Mouse (Mus musculus) CH12.LX (cell line): ENCODE results near the gene AB124611. TPM values are rescaled to one million over a fixed set of nuclear protein-coding genes. Genes with fewer than 3 reads are reported as not detected.
A peak's percentile ranks its signal among the peaks of the same experiment; 100 is the strongest.

Experiments
- DNase-seq: peaks from one replicate; pipeline ENCODE4 v3.0.0-alpha.2; 2013; ENCODE audit errors: extremely low read depth
- H3K27ac ChIP-seq: 2 replicates; pipeline ENCODE4 v1.5.1; 2012; ENCODE audit warnings: low read depth, mild to moderate bottlenecking, control low read depth, moderate library complexity; ENCODE audit not compliant: insufficient read depth
- H3K27me3 ChIP-seq: replicated peaks from 2 replicates; pipeline ENCODE3; 2012; ENCODE audit warnings: inconsistent platforms
- H3K36me3 ChIP-seq, 2 experiments: replicated peaks in 1 of 2; 2 replicates each; pipeline versions ENCODE3 to v1.6.1; 2012; ENCODE audit warnings: inconsistent platforms in 1 of 2, low read length in 1 of 2, mild to moderate bottlenecking in 1 of 2, mixed read lengths in 1 of 2, moderate library complexity in 1 of 2; ENCODE audit not compliant: control insufficient read depth in 1 of 2, insufficient read depth in 1 of 2
- H3K4me1 ChIP-seq, 2 experiments: 2 replicates each; pipeline ENCODE4 v1.6.1; 2012; ENCODE audit warnings: inconsistent platforms in 1 of 2, moderate library complexity in 1 of 2; ENCODE audit not compliant: insufficient read depth in 2 of 2, control insufficient read depth in 1 of 2
- H3K4me2 ChIP-seq: 2 replicates; pipeline ENCODE4 v1.6.1; 2012; ENCODE audit warnings: low read depth, mild to moderate bottlenecking, control low read depth; ENCODE audit not compliant: poor library complexity, insufficient read depth, severe bottlenecking
- H3K4me3 ChIP-seq, 3 experiments: fragments of 150-350 bp in 1 of 3; sonication (generic) in 1 of 3; replicated peaks in 1 of 3; 2 replicates each; pipeline versions ENCODE3 to v1.5.1; 2011 to 2012; ENCODE audit warnings: low read depth in 2 of 3, low read length in 2 of 3, mild to moderate bottlenecking in 2 of 3, moderate library complexity in 2 of 3, control low read depth in 1 of 3, improper control_type of control experiment in 1 of 3, inconsistent platforms in 1 of 3, mixed read lengths in 1 of 3; ENCODE audit not compliant: poor library complexity in 1 of 3
- H3K79me2 ChIP-seq: replicated peaks from 2 replicates; pipeline ENCODE4 v1.6.1; 2012; ENCODE audit warnings: mild to moderate bottlenecking, moderate library complexity; ENCODE audit not compliant: control insufficient read depth, poor library complexity, insufficient read depth, severe bottlenecking; ENCODE audit errors: extremely low read depth
- H3K9ac ChIP-seq: 2 replicates; pipeline ENCODE4 v1.6.1; 2012; ENCODE audit warnings: low read depth, mild to moderate bottlenecking, control low read depth, moderate library complexity; ENCODE audit not compliant: insufficient read depth
- H3K9me3 ChIP-seq: replicated peaks from 2 replicates; pipeline ENCODE3; 2012; ENCODE audit warnings: low read length, inconsistent platforms, mixed read lengths
- CHD2 ChIP-seq: IDR thresholded peaks from 2 replicates; pipeline ENCODE4 v1.6.1; 2011; ENCODE audit warnings: low read length, improper control_type of control experiment
- CTCF ChIP-seq, 2 experiments: IDR thresholded peaks in 1 of 2; conservative IDR thresholded peaks in 1 of 2; 2 replicates each; pipeline ENCODE4 v1.5.1; 2011 to 2012; ENCODE audit warnings: low read depth in 2 of 2, low read length in 2 of 2, improper control_type of control experiment in 1 of 2, inconsistent platforms in 1 of 2, mild to moderate bottlenecking in 1 of 2, moderate library complexity in 1 of 2
- ELF1 ChIP-seq: IDR thresholded peaks from 2 replicates; pipeline ENCODE4 v1.6.1; 2014; ENCODE audit warnings: low read depth, mild to moderate bottlenecking, inconsistent platforms, low read length, improper control_type of control experiment
- ETS1 ChIP-seq: conservative IDR thresholded peaks from 2 replicates; pipeline ENCODE4 v1.6.1; 2012; ENCODE audit warnings: low read depth, mild to moderate bottlenecking, inconsistent platforms, low read length, improper control_type of control experiment, moderate library complexity
- GABPA ChIP-seq: IDR thresholded peaks from 2 replicates; pipeline ENCODE4 v1.6.1; 2012; ENCODE audit warnings: low read depth, low read length, improper control_type of control experiment, inconsistent platforms; ENCODE audit not compliant: insufficient replicate concordance
- IRF4 ChIP-seq: IDR thresholded peaks from 2 replicates; pipeline ENCODE4 v1.6.1; 2014; ENCODE audit warnings: low read depth, mild to moderate bottlenecking, inconsistent platforms, low read length, improper control_type of control experiment
- JUN ChIP-seq: IDR thresholded peaks from 2 replicates; pipeline ENCODE4 v1.6.1; 2011; ENCODE audit warnings: low read depth, mild to moderate bottlenecking, low read length, improper control_type of control experiment, moderate library complexity; ENCODE audit not compliant: insufficient read depth
- MAX ChIP-seq: IDR thresholded peaks from 2 replicates; pipeline ENCODE4 v1.6.1; 2011; ENCODE audit warnings: low read length, improper control_type of control experiment
- MEF2A ChIP-seq: IDR thresholded peaks from 2 replicates; pipeline ENCODE4 v1.6.1; 2014; ENCODE audit warnings: low read depth, mild to moderate bottlenecking, inconsistent platforms, low read length, improper control_type of control experiment, borderline replicate concordance
- MYC ChIP-seq: IDR thresholded peaks from 2 replicates; pipeline ENCODE4 v1.6.1; 2011; ENCODE audit warnings: low read depth, mild to moderate bottlenecking, improper control_type of control experiment, low read length
- PAX5 ChIP-seq: IDR thresholded peaks from 2 replicates; pipeline ENCODE4 v1.6.1; 2012; ENCODE audit warnings: low read length, inconsistent platforms, mixed read lengths
- RCOR1 ChIP-seq: conservative IDR thresholded peaks from 2 replicates; pipeline ENCODE4 v1.6.1; 2012; ENCODE audit warnings: low read depth, mild to moderate bottlenecking, inconsistent platforms, low read length, improper control_type of control experiment
- UBTF ChIP-seq: IDR thresholded peaks from 2 replicates; pipeline ENCODE4 v1.6.1; 2012; ENCODE audit warnings: low read depth, mild to moderate bottlenecking, inconsistent platforms, low read length, improper control_type of control experiment, moderate library complexity
- USF1 ChIP-seq: IDR thresholded peaks from 2 replicates; pipeline ENCODE4 v1.6.1; 2014; ENCODE audit warnings: low read depth, mild to moderate bottlenecking, inconsistent platforms, low read length, improper control_type of control experiment
- ZC3H11A ChIP-seq: IDR thresholded peaks from 2 replicates; pipeline ENCODE4 v1.6.1; 2012; ENCODE audit warnings: low read depth, mild to moderate bottlenecking, inconsistent platforms, low read length, improper control_type of control experiment
- dilution Hi-C: fragments of 300-500 bp; cut with MboI; formaldehyde crosslinking; loops from 2 replicates; pipeline ENCODE4 v1.14.3; 2020; ENCODE audit warnings: low sequenced_read_pairs; ENCODE audit not compliant: extremely low pct_unique_long_range_greater_than_20kb, extremely low pct_ligation_motif_present
- in situ Hi-C: fragments of 300-500 bp; cut with MboI; formaldehyde crosslinking; loops from 3 replicates; pipeline ENCODE4 v1.14.3; 2019; ENCODE audit warnings: low sequenced_read_pairs, low pct_ligation_motif_present, low pct_unique_long_range_greater_than_20kb, mixed read lengths
- polyA plus RNA-seq: library from polyadenylated mRNA; unstranded; fragments of >175 nt; gene quantifications from 2 replicates; pipeline ENCODE4 v1.2.1, GENCODE M21; 2012; ENCODE audit warnings: low read depth; ENCODE audit not compliant: insufficient read length
- total RNA-seq, 2 experiments: library from RNA; depleted of rRNA; stranded (reverse); fragments of 300-350 nt in 1 of 2; fragments of >200 nt in 1 of 2; gene quantifications; 2 replicates each; pipeline ENCODE4 v1.2.3; 2012 to 2014

The AB124611 gene
- total and polyA plus RNA-seq, 3 experiments = 0.89 to 2.1 (median 1.5) TPM

GRCm38 (mm10) chr9:21527917-21528324, 1.9 kb downstream of the AB124611 start:
- no peaks in the 10 kb centered on the region for H3K9me3 ChIP-seq
- H3K79me2 ChIP-seq = no peaks in the 10 kb centered on the region
- H3K27me3 ChIP-seq = no peaks in the 10 kb centered on the region
- peaks cover 12 to 35% of the 10 kb centered on the region in 2 experiments for H3K4me1 ChIP-seq
- in situ Hi-C loops = no loop called here
- no peak overlapping the region for H3K27ac ChIP-seq
- TF ChIP-seq ETS1 (no peak), UBTF (no peak), RCOR1 (no peak), CTCF (conservative IDR thresholded peaks at IDR 0.05 in 1 of 2, IDR thresholded peaks at IDR 0.05 in 1 of 2; ENCODE audit: low read depth in 2 of 2, low read length in 2 of 2) (peak in 1 of 2 experiments; percentile 22; a peak in 1 of 4 replicates), MEF2A (no peak), MAX (no peak), JUN (no peak)
- no peaks in the 10 kb centered on the region for H3K36me3 ChIP-seq
- dilution Hi-C loops = no loop called here
- DNase-seq = peak; percentile 26
- H3K4me2 ChIP-seq = no peak overlapping the region
- H3K9ac ChIP-seq = no peak overlapping the region
- H3K4me3 ChIP-seq = no peak overlapping the region

- dilution Hi-C loops = no loop called here
- Histone ChIP-seq H3K4me1 (peaks cover 4 to 7% of the 10 kb centered on the region in 2 experiments; a peak in 1 of 4 replicates), H3K36me3 (no peaks in the 10 kb centered on the region)
- TF ChIP-seq CHD2 = no peak
- no peak for TF ChIP-seq ETS1
- no peak for TF ChIP-seq IRF4
- TF ChIP-seq PAX5 = no peak
- no peak for TF ChIP-seq ELF1
- TF ChIP-seq GABPA = no peak
- TF ChIP-seq MAX = no peak
- TF ChIP-seq USF1 = no peak
- TF ChIP-seq MYC = no peak
- TF ChIP-seq ZC3H11A = no peak
- TF ChIP-seq, all 38 proteins: peak for 0
- no peaks in the 10 kb centered on the region for H3K27me3 ChIP-seq
- no peak overlapping the region for H3K4me2 ChIP-seq
- no peaks in the 10 kb centered on the region for H3K9me3 ChIP-seq
- no peak overlapping the region for H3K27ac ChIP-seq
- no peaks in the 10 kb centered on the region for H3K79me2 ChIP-seq
- in situ Hi-C loops = no loop called here
- no peak overlapping the region for H3K9ac ChIP-seq
- no peak for DNase-seq
- H3K4me3 ChIP-seq = no peak overlapping the region
Measured at GRCm38 (mm10) chr9:21536501-21536900, 10.5 kb downstream of the AB124611 start.
